ENCODE assay signal across 10 mouse cellular contexts in genomic region chr9:53986972-53987371, GRCm38 (mm10). TPM values are rescaled to one million over a fixed set of nuclear protein-coding genes. Genes with fewer than 3 reads are reported as not detected.
DNase-seq lines count a peak whose midpoint lies in the region; ATAC-seq and TF ChIP-seq lines count a peak whose summit lies in the region.
"Had no signal": no experiment of that assay in that cellular context is flagged by ENCODE, and none has a peak within 500 bp of the region (broad histone marks: within the 10 kb centered on the region; RNA-seq: fewer than 3 reads in every experiment).

No protein-coding gene starts in this region.

- no peaks in the 10 kb centered on the region for H3K4me1 ChIP-seq in heart, adult 2 months (ENCODE audit: control insufficient read depth, insufficient read depth, low read length)
- no peaks in the 10 kb centered on the region for H3K4me1 ChIP-seq in heart, embryonic 11.5 days (ENCODE audit: control insufficient read depth, insufficient read depth, low read length)
- no peaks in the 10 kb centered on the region for H3K4me1 ChIP-seq in midbrain, embryonic 13.5 days (replicated peaks)
- H3K4me1 ChIP-seq in midbrain, embryonic 11.5 days (ENCODE audit: control insufficient read depth, insufficient read depth, low read length): no peaks in the 10 kb centered on the region
- H3K4me1 ChIP-seq: liver, embryonic 15.5 days; stomach, embryonic 15.5 days had no signal

- H3K79me2 ChIP-seq in heart, adult 2 months (replicated peaks; ENCODE audit: control insufficient read depth, insufficient read depth, low read length): no peaks in the 10 kb centered on the region

- H3K36me3 ChIP-seq in heart, adult 2 months (ENCODE audit: control insufficient read depth, insufficient read depth, low read length): no peaks in the 10 kb centered on the region
- H3K36me3 ChIP-seq in heart, embryonic 11.5 days (ENCODE audit: control insufficient read depth, insufficient read depth, low read length): no peaks in the 10 kb centered on the region
- no peaks in the 10 kb centered on the region for H3K36me3 ChIP-seq in midbrain, embryonic 13.5 days
- H3K36me3 ChIP-seq in midbrain, embryonic 11.5 days (ENCODE audit: control insufficient read depth, insufficient read depth, low read length): no peaks in the 10 kb centered on the region
- H3K36me3 ChIP-seq: liver, embryonic 15.5 days; stomach, embryonic 15.5 days had no signal

- no peaks in the 10 kb centered on the region for H3K27me3 ChIP-seq in heart, adult 2 months (ENCODE audit: control insufficient read depth, insufficient read depth, low read length)
- no peaks in the 10 kb centered on the region for H3K27me3 ChIP-seq in heart, embryonic 11.5 days (ENCODE audit: control insufficient read depth, insufficient read depth, low read length)
- H3K27me3 ChIP-seq in midbrain, embryonic 13.5 days: peaks cover 8% of the 10 kb centered on the region; the same call in 1 of the 2 replicates
- H3K27me3 ChIP-seq in midbrain, embryonic 11.5 days (ENCODE audit: control insufficient read depth, insufficient read depth, low read length): no peaks in the 10 kb centered on the region
- H3K27me3 ChIP-seq: liver, embryonic 15.5 days; stomach, embryonic 15.5 days had no signal

- intact Hi-C loops in heart, adult 2 months (cut with DNase I): loop anchor here (10.0 kb wide), 1 partner anchor 162 kb away; no protein-coding TSS in a partner anchor

- DNase-seq in heart, adult 2 months: no peak
- DNase-seq in midbrain, embryonic 11.5 days (ENCODE audit: low spot score, missing footprints): no peak
- peak; percentile 69 for DNase-seq in embryo, embryonic 10.5 days (ENCODE audit: low spot score)
- peak; percentile 70 for DNase-seq in retina, embryonic 14.5 days (ENCODE audit: low spot score)
- no peak for DNase-seq in urinary bladder, postnatal 25 days (ENCODE audit: low spot score)

- TF ChIP-seq CTCF in heart, adult 2 months (IDR thresholded peaks at IDR 0.05): peak; percentile 56

- 29% methylated on average over 3 of the region's 3 CpGs for WGBS in heart, adult 2 months
- WGBS in heart, embryonic 11.5 days (ENCODE audit: insufficient replicate concordance): 37% methylated on average over 3 of the region's 3 CpGs
- WGBS in midbrain, embryonic 13.5 days: 36% methylated on average over 3 of the region's 3 CpGs
- 37% methylated on average over 3 of the region's 3 CpGs for WGBS in midbrain, embryonic 11.5 days

- ATAC-seq in heart, embryonic 11.5 days (replicated peaks; ENCODE audit: insufficient number of reproducible peaks, low FRiP score, low TSS enrichment): no peak
- 0 out of 2 replicates have a peak, but pooled peaks have one; percentile 32 for ATAC-seq in midbrain, embryonic 13.5 days
- ATAC-seq in midbrain, embryonic 11.5 days (ENCODE audit: low FRiP score): no peak
- ATAC-seq in megakaryocyte-erythroid progenitor cell, adult 5-6 weeks (replicated peaks; ENCODE audit: low FRiP score, low TSS enrichment, poor library complexity, severe bottlenecking): no peak

- H3K27ac ChIP-seq in heart, adult 2 months: no peak overlapping the region
- no peak overlapping the region for H3K27ac ChIP-seq in heart, embryonic 11.5 days (ENCODE audit: low read depth, low read length)
- H3K27ac ChIP-seq in midbrain, embryonic 13.5 days: no peak overlapping the region
- no peak overlapping the region for H3K27ac ChIP-seq in midbrain, embryonic 11.5 days (ENCODE audit: low read depth, low read length)
- H3K27ac ChIP-seq: liver, embryonic 15.5 days; stomach, embryonic 15.5 days had no signal

- no peak overlapping the region for H3K9ac ChIP-seq in heart, adult 2 months (ENCODE audit: low read depth, low read length)
- H3K9ac ChIP-seq in heart, embryonic 11.5 days (ENCODE audit: low read depth, low read length): no peak overlapping the region
- H3K9ac ChIP-seq in midbrain, embryonic 13.5 days (replicated peaks): no peak overlapping the region
- no peak overlapping the region for H3K9ac ChIP-seq in midbrain, embryonic 11.5 days (ENCODE audit: low read length)
- H3K9ac ChIP-seq: liver, embryonic 15.5 days; stomach, embryonic 15.5 days had no signal

- no peak for TF ChIP-seq POLR2A in heart, adult 2 months (IDR thresholded peaks at IDR 0.05; ENCODE audit: insufficient read depth, low read depth, low read length)

- H3K4me2 ChIP-seq in heart, embryonic 11.5 days: no peak overlapping the region
- no peak overlapping the region for H3K4me2 ChIP-seq in midbrain, embryonic 13.5 days (replicated peaks)
- H3K4me2 ChIP-seq in midbrain, embryonic 11.5 days: no peak overlapping the region
- H3K4me2 ChIP-seq: liver, embryonic 15.5 days; stomach, embryonic 15.5 days had no signal

- no peak overlapping the region for H3K4me3 ChIP-seq in heart, adult 2 months
- H3K4me3 ChIP-seq in heart, embryonic 11.5 days (ENCODE audit: low read depth, low read length): no peak overlapping the region
- no peak overlapping the region for H3K4me3 ChIP-seq in midbrain, embryonic 13.5 days (replicated peaks)
- H3K4me3 ChIP-seq in midbrain, embryonic 11.5 days (ENCODE audit: low read depth, low read length): no peak overlapping the region
- H3K4me3 ChIP-seq: liver, embryonic 15.5 days; stomach, embryonic 15.5 days had no signal

- no peak for TF ChIP-seq EP300 in heart, adult 2 months (IDR thresholded peaks at IDR 0.05; ENCODE audit: insufficient read depth, low read depth, low read length)

- no peaks in the 10 kb centered on the region for H3K9me3 ChIP-seq in heart, embryonic 11.5 days (replicated peaks; ENCODE audit: control insufficient read depth, low read length)
- H3K9me3 ChIP-seq in midbrain, embryonic 13.5 days: no peaks in the 10 kb centered on the region
- no peaks in the 10 kb centered on the region for H3K9me3 ChIP-seq in midbrain, embryonic 11.5 days (ENCODE audit: control insufficient read depth, low read length)
- H3K9me3 ChIP-seq: liver, embryonic 15.5 days; stomach, embryonic 15.5 days had no signal

RNA-seq across cellular contexts. Expression of gene Elmod1, which starts 11.9 kb away (rescaled TPM):
- total RNA-seq in heart, adult 2 months (2021): under 1 TPM; 0.10 to 0.18 TPM
- polyA plus RNA-seq in heart, adult 2 months (2012; rRNA removed): 0.06 and 0.20 TPM in 2 replicates
- polyA plus RNA-seq in heart, embryonic 11.5 days (2014; fragmentation: Nextera tagmentation; extraction: Ambion mirVana): not detected in 2 replicates
- polyA plus RNA-seq in midbrain, embryonic 13.5 days (2015; fragmentation: Nextera tagmentation; extraction: Ambion mirVana): 13.0 and 13.4 TPM in 2 replicates
- polyA plus RNA-seq in midbrain, embryonic 11.5 days (2014; fragmentation: Nextera tagmentation; extraction: Ambion mirVana): 1.4 and 2.8 TPM in 2 replicates
- total RNA-seq in megakaryocyte-erythroid progenitor cell, adult 5-6 weeks (2014; fragmentation: Nextera tagmentation): not detected in 2 replicates
- not detected in 2 replicates for total RNA-seq in megakaryocyte-erythroid progenitor cell, adult 5-6 weeks (2017)
- polyA plus RNA-seq: liver, embryonic 15.5 days had no signal

Comparison
In these comparisons a context has a peak if more than half of its experiments do, and no peak if none do; other contexts are left out.
1. DNase-seq: peak in embryo, embryonic 10.5 days (single experiment) and retina, embryonic 14.5 days (single experiment); none in heart, adult 2 months (0 of 2), midbrain, embryonic 11.5 days (single experiment) and urinary bladder, postnatal 25 days (single experiment).